Mouse (Mus musculus): ENCODE results near the gene Neurl3. TPM values are rescaled to one million over a fixed set of nuclear protein-coding genes. Genes with fewer than 3 reads are reported as not detected.

Gene Neurl3
- total and polyA plus RNA-seq, 3 experiments = 0.92 to 3.3 TPM; not detected in 1

- TF ChIP-seq MYB (IDR thresholded peaks at IDR 0.05; ENCODE audit: low read depth, low read length) = peak; percentile 67; the same call in 1 of the 2 replicates
- TF ChIP-seq KAT2A (conservative IDR thresholded peaks at IDR 0.05; ENCODE audit: low read depth, low read length) = no peak
- peak; percentile 39; the same call in 1 of the 2 replicates for TF ChIP-seq ELF1 (IDR thresholded peaks at IDR 0.05; ENCODE audit: low read depth, low read length)
These were observed 10.5 kb downstream of the Neurl3 start (continued) for GRCm38 (mm10) chr1:36263833-36264488.

- Histone ChIP-seq H3K36me3 (ENCODE audit: control insufficient read depth in 1 of 2, insufficient read depth in 2 of 2, low read length in 2 of 2) (peaks cover 0 to 12% of the 10 kb centered on the region in 2 experiments; a peak in 2 of 4 replicates), H3K9ac (ENCODE audit: control insufficient read depth, low read depth, low read length, poor library complexity, severe bottlenecking) (peak overlapping the region; percentile 38), H3K9me3 (replicated peaks; ENCODE audit: insufficient read depth, low read length) (no peaks in the 10 kb centered on the region), H3K27ac (ENCODE audit: control insufficient read depth, low read depth, low read length) (peak overlapping the region; percentile 61), H3K79me2 (ENCODE audit: control insufficient read depth, insufficient read depth, low read length, poor library complexity) (no peaks in the 10 kb centered on the region), H3K27me3 (ENCODE audit: control insufficient read depth in 1 of 2, insufficient read depth in 2 of 2, low read length in 2 of 2) (no peaks in the 10 kb centered on the region), H3K4me1 (ENCODE audit: control insufficient read depth in 1 of 2, insufficient read depth in 2 of 2, low read length in 2 of 2) (peaks cover 7 to 24% of the 10 kb centered on the region in 2 experiments), H3K4me3 (ENCODE audit: control insufficient read depth in 1 of 2, insufficient read depth in 1 of 2, low read depth in 2 of 2, low read length in 2 of 2) (peak overlapping the region; percentile 3 to 28; a peak in 2 of 4 replicates)
- TF ChIP-seq MAX (IDR thresholded peaks at IDR 0.05; ENCODE audit: low read length) (peak; percentile 76), JUND (IDR thresholded peaks at IDR 0.05; ENCODE audit: low read depth, low read length) (0 out of 2 replicates have a peak, but pooled peaks have one; percentile 47), TBP (IDR thresholded peaks at IDR 0.05; ENCODE audit: low read depth, low read length) (peak; percentile 34; the same call in 1 of the 2 replicates), SMC3 (IDR thresholded peaks at IDR 0.05; ENCODE audit: low read depth, low read length) (no peak), ETS1 (IDR thresholded peaks at IDR 0.05; ENCODE audit: low read depth, low read length) (0 out of 2 replicates have a peak, but pooled peaks have one; percentile 15), MYB (IDR thresholded peaks at IDR 0.05; ENCODE audit: low read depth, low read length) (no peak), KAT2A (conservative IDR thresholded peaks at IDR 0.05; ENCODE audit: low read depth, low read length) (no peak)
- peak; percentile 85 for DNase-seq (ENCODE audit: low read depth, low spot score)
These were observed 12.6 kb downstream of the Neurl3 start for GRCm38 (mm10) chr1:36261708-36262504.

- no peaks in the 10 kb centered on the region for H3K79me2 ChIP-seq (ENCODE audit: control insufficient read depth, insufficient read depth, low read length, poor library complexity)
These were observed 14.1 kb downstream of the Neurl3 start for GRCm38 (mm10) chr1:36260418-36260817.

GRCm38 (mm10) chr1:36259281-36259680 lies 15.2 kb downstream of the Neurl3 start:
- H3K27ac ChIP-seq (ENCODE audit: control insufficient read depth, low read depth, low read length) = no peak overlapping the region
- H3K4me3 ChIP-seq (ENCODE audit: control insufficient read depth in 1 of 2, insufficient read depth in 1 of 2, low read depth in 2 of 2, low read length in 2 of 2) = no peak overlapping the region
- H3K9ac ChIP-seq (ENCODE audit: control insufficient read depth, low read depth, low read length, poor library complexity, severe bottlenecking) = no peak overlapping the region
- H3K4me1 ChIP-seq (ENCODE audit: control insufficient read depth in 1 of 2, insufficient read depth in 2 of 2, low read length in 2 of 2) = peaks cover 5 to 12% of the 10 kb centered on the region in 2 experiments
- TF ChIP-seq ETS1 (IDR thresholded peaks at IDR 0.05; ENCODE audit: low read depth, low read length) (no peak), USF2 (IDR thresholded peaks at IDR 0.05; ENCODE audit: borderline replicate concordance in 1 of 2, insufficient read depth in 1 of 2, low read depth in 1 of 2, low read length in 2 of 2) (no peak), POLR2A (IDR thresholded peaks at IDR 0.05; ENCODE audit: control insufficient read depth in 1 of 2, insufficient read depth in 1 of 2, low read depth in 1 of 2, low read length in 2 of 2, poor library complexity in 1 of 2) (no peak), EP300 (IDR thresholded peaks at IDR 0.05; ENCODE audit: low read depth in 1 of 2, low read length in 2 of 2) (no peak), UBTF (IDR thresholded peaks at IDR 0.05; ENCODE audit: borderline replicate concordance, insufficient read depth, low read depth, low read length) (no peak), MEF2A (IDR thresholded peaks at IDR 0.05; ENCODE audit: extremely low read depth, insufficient replicate concordance, low read depth, low read length, poor library complexity, severe bottlenecking) (no peak), ZMIZ1 (IDR thresholded peaks at IDR 0.05; ENCODE audit: low read depth, low read length) (no peak)
- H3K36me3 ChIP-seq (ENCODE audit: control insufficient read depth in 1 of 2, insufficient read depth in 2 of 2, low read length in 2 of 2) = peaks cover 0 to 7% of the 10 kb centered on the region in 2 experiments; a peak in 2 of 4 replicates
- no peaks in the 10 kb centered on the region for H3K9me3 ChIP-seq (replicated peaks; ENCODE audit: insufficient read depth, low read length)
- no peaks in the 10 kb centered on the region for H3K27me3 ChIP-seq (ENCODE audit: control insufficient read depth in 1 of 2, insufficient read depth in 2 of 2, low read length in 2 of 2)
- H3K79me2 ChIP-seq (ENCODE audit: control insufficient read depth, insufficient read depth, low read length, poor library complexity) = no peaks in the 10 kb centered on the region
- DNase-seq (ENCODE audit: low read depth, low spot score) = no peak

More at GRCm38 (mm10) chr1:36260418-36260817, 14.1 kb downstream of the Neurl3 start:
- peaks cover 7 to 24% of the 10 kb centered on the region in 2 experiments for H3K4me1 ChIP-seq (ENCODE audit: control insufficient read depth in 1 of 2, insufficient read depth in 2 of 2, low read length in 2 of 2)
- no peak overlapping the region for H3K9ac ChIP-seq (ENCODE audit: control insufficient read depth, low read depth, low read length, poor library complexity, severe bottlenecking)
- H3K27ac ChIP-seq (ENCODE audit: control insufficient read depth, low read depth, low read length) = no peak overlapping the region
- no peak for DNase-seq (ENCODE audit: low read depth, low spot score)
- no peak overlapping the region for H3K4me3 ChIP-seq (ENCODE audit: control insufficient read depth in 1 of 2, insufficient read depth in 1 of 2, low read depth in 2 of 2, low read length in 2 of 2)
- H3K36me3 ChIP-seq (ENCODE audit: control insufficient read depth in 1 of 2, insufficient read depth in 2 of 2, low read length in 2 of 2) = peaks cover 0 to 12% of the 10 kb centered on the region in 2 experiments; a peak in 2 of 4 replicates
- H3K27me3 ChIP-seq (ENCODE audit: control insufficient read depth in 1 of 2, insufficient read depth in 2 of 2, low read length in 2 of 2) = no peaks in the 10 kb centered on the region
- no peaks in the 10 kb centered on the region for H3K9me3 ChIP-seq (replicated peaks; ENCODE audit: insufficient read depth, low read length)
- no peak for TF ChIP-seq RCOR1 (IDR thresholded peaks at IDR 0.05; ENCODE audit: low read depth, low read length)
- TF ChIP-seq KAT2A (conservative IDR thresholded peaks at IDR 0.05; ENCODE audit: low read depth, low read length) = no peak

Data from MEL (cell line).